Mouse (Mus musculus) G1E (cell line): ENCODE results near the gene Prl2c5.
"Not testable (repeated sequence)": the region's sequence is repeated elsewhere in the genome, so short reads cannot be mapped to it uniquely, and the experiment has no call there.

Source experiments
- CTCF ChIP-seq: IDR thresholded peaks from 2 replicates; pipeline ENCODE4 v1.5.1; 2012; ENCODE audit warnings: low read depth, low read length, inconsistent platforms, mixed read lengths
- GATA1 ChIP-seq: IDR thresholded peaks from 2 replicates; pipeline ENCODE4 v1.6.1; 2012; ENCODE audit warnings: borderline replicate concordance, low read length, inconsistent platforms, mixed read lengths
- GATA2 ChIP-seq: IDR thresholded peaks from 2 replicates; pipeline ENCODE4 v1.6.1; 2012; ENCODE audit warnings: low read depth, low read length, inconsistent platforms, borderline replicate concordance
- POLR2AphosphoS5 ChIP-seq: IDR thresholded peaks from 2 replicates; pipeline ENCODE4 v1.6.1; 2012; ENCODE audit warnings: low read depth, low read length, inconsistent platforms; ENCODE audit not compliant: insufficient replicate concordance
- TAL1 ChIP-seq: conservative IDR thresholded peaks from 2 replicates; pipeline ENCODE4 v1.6.1; 2012; ENCODE audit warnings: low read depth, low read length, inconsistent platforms, mixed read lengths

GRCm38 (mm10) chr13:13168631-13169030 lies 13.9 kb upstream of the Prl2c5 start:
- TF ChIP-seq CTCF, GATA1, TAL1, GATA2, POLR2AphosphoS5: not testable (repeated sequence)
